Mouse (Mus musculus): Measurements from ENCODE around the gene Oxa1l. TPM values are rescaled to one million over a fixed set of nuclear protein-coding genes. Genes with fewer than 3 reads are reported as not detected.

Gene Oxa1l
- polyA plus RNA-seq (2012; rRNA removed): 95.3 and 98.1 TPM in 2 replicates

- peak; percentile 98 for DNase-seq
- H3K4me1 ChIP-seq (ENCODE audit: control insufficient read depth, insufficient read depth, low read length): no peaks in the 10 kb centered on the region; the same call in 1 of the 2 replicates
- no peak for TF ChIP-seq CTCF (IDR thresholded peaks at IDR 0.05; ENCODE audit: insufficient read depth, low read length)
- peak; percentile 90; the same call in 1 of the 2 replicates for TF ChIP-seq POLR2A (IDR thresholded peaks at IDR 0.05; ENCODE audit: borderline replicate concordance, extremely low read depth, low read depth, low read length)
- H3K4me3 ChIP-seq (replicated peaks; ENCODE audit: extremely low read depth, low read depth, low read length): peak within 1 kb of the TSS; percentile 96
- WGBS: under 1% methylated on average over 48 of the region's 48 CpGs
Measured at GRCm38 (mm10) chr14:54360577-54361340, at the start of gene Oxa1l. Oxa1l (plus strand) TSS chr14:54360834.

- no peak overlapping the region for H3K4me3 ChIP-seq (replicated peaks; ENCODE audit: extremely low read depth, low read depth, low read length)
- no peak for TF ChIP-seq POLR2A (IDR thresholded peaks at IDR 0.05; ENCODE audit: borderline replicate concordance, extremely low read depth, low read depth, low read length)
- no peak for TF ChIP-seq CTCF (IDR thresholded peaks at IDR 0.05; ENCODE audit: insufficient read depth, low read length)
- 51% methylated on average over 3 of the region's 3 CpGs for WGBS
- H3K4me1 ChIP-seq (ENCODE audit: control insufficient read depth, insufficient read depth, low read length): no peaks in the 10 kb centered on the region
- DNase-seq: no peak
Measured at GRCm38 (mm10) chr14:54311763-54312162, 48.9 kb upstream of the Oxa1l start.

GRCm38 (mm10) chr14:54321556-54322376 is 38.9 kb upstream of the Oxa1l start:
- no peak for TF ChIP-seq POLR2A (IDR thresholded peaks at IDR 0.05; ENCODE audit: borderline replicate concordance, extremely low read depth, low read depth, low read length)
- TF ChIP-seq CTCF (IDR thresholded peaks at IDR 0.05; ENCODE audit: insufficient read depth, low read length): no peak
- no peak for DNase-seq
- H3K4me3 ChIP-seq (replicated peaks; ENCODE audit: extremely low read depth, low read depth, low read length): no peak overlapping the region
- H3K4me1 ChIP-seq (ENCODE audit: control insufficient read depth, insufficient read depth, low read length): no peaks in the 10 kb centered on the region
- 60% methylated on average over 18 of the region's 18 CpGs for WGBS

GRCm38 (mm10) chr14:54324486-54324885 is 36.1 kb upstream of the Oxa1l start:
- no peak for DNase-seq
- WGBS: 75% methylated on average over 5 of the region's 5 CpGs
- TF ChIP-seq POLR2A (IDR thresholded peaks at IDR 0.05; ENCODE audit: borderline replicate concordance, extremely low read depth, low read depth, low read length): no peak
- TF ChIP-seq CTCF (IDR thresholded peaks at IDR 0.05; ENCODE audit: insufficient read depth, low read length): no peak
- no peaks in the 10 kb centered on the region for H3K4me1 ChIP-seq (ENCODE audit: control insufficient read depth, insufficient read depth, low read length)
- H3K4me3 ChIP-seq (replicated peaks; ENCODE audit: extremely low read depth, low read depth, low read length): no peak overlapping the region

- no peaks in the 10 kb centered on the region for H3K4me1 ChIP-seq (ENCODE audit: control insufficient read depth, insufficient read depth, low read length)
Measured at GRCm38 (mm10) chr14:54328548-54328947, 32.1 kb upstream of the Oxa1l start.

GRCm38 (mm10) chr14:54329201-54329600 is 31.4 kb upstream of the Oxa1l start:
- no peak for DNase-seq
- TF ChIP-seq POLR2A (IDR thresholded peaks at IDR 0.05; ENCODE audit: borderline replicate concordance, extremely low read depth, low read depth, low read length) (no peak), CTCF (IDR thresholded peaks at IDR 0.05; ENCODE audit: insufficient read depth, low read length) (no peak)
- WGBS: 51% methylated on average over 9 of the region's 9 CpGs
- Histone ChIP-seq H3K4me3 (replicated peaks; ENCODE audit: extremely low read depth, low read depth, low read length) (no peak overlapping the region), H3K4me1 (ENCODE audit: control insufficient read depth, insufficient read depth, low read length) (no peaks in the 10 kb centered on the region)

More at GRCm38 (mm10) chr14:54328548-54328947, 32.1 kb upstream of the Oxa1l start:
- no peak overlapping the region for H3K4me3 ChIP-seq (replicated peaks; ENCODE audit: extremely low read depth, low read depth, low read length)
- 70% methylated on average over 2 of the region's 2 CpGs for WGBS
- no peak for TF ChIP-seq POLR2A (IDR thresholded peaks at IDR 0.05; ENCODE audit: borderline replicate concordance, extremely low read depth, low read depth, low read length)
- no peak for TF ChIP-seq CTCF (IDR thresholded peaks at IDR 0.05; ENCODE audit: insufficient read depth, low read length)
- DNase-seq: no peak

GRCm38 (mm10) chr14:54331178-54331577 is 29.5 kb upstream of the Oxa1l start:
- WGBS: 83% methylated on average over 1 of the region's 1 CpGs
- TF ChIP-seq CTCF (IDR thresholded peaks at IDR 0.05; ENCODE audit: insufficient read depth, low read length): no peak
- no peak for TF ChIP-seq POLR2A (IDR thresholded peaks at IDR 0.05; ENCODE audit: borderline replicate concordance, extremely low read depth, low read depth, low read length)
- DNase-seq: no peak
- Histone ChIP-seq H3K4me1 (ENCODE audit: control insufficient read depth, insufficient read depth, low read length) (0 out of 2 replicates have a peak, but pooled peaks cover 2% of the 10 kb centered on the region), H3K4me3 (replicated peaks; ENCODE audit: extremely low read depth, low read depth, low read length) (no peak overlapping the region)

- H3K4me3 ChIP-seq (replicated peaks; ENCODE audit: extremely low read depth, low read depth, low read length): no peak overlapping the region
- WGBS: 84% methylated on average over 5 of the region's 5 CpGs
Measured at GRCm38 (mm10) chr14:54332176-54333074, 28.2 kb upstream of the Oxa1l start.

More at GRCm38 (mm10) chr14:54332176-54333074, 28.2 kb upstream of the Oxa1l start:
- no peak for DNase-seq
- H3K4me1 ChIP-seq (ENCODE audit: control insufficient read depth, insufficient read depth, low read length): 0 out of 2 replicates have a peak, but pooled peaks cover 2% of the 10 kb centered on the region
- TF ChIP-seq CTCF (IDR thresholded peaks at IDR 0.05; ENCODE audit: insufficient read depth, low read length) (no peak), POLR2A (IDR thresholded peaks at IDR 0.05; ENCODE audit: borderline replicate concordance, extremely low read depth, low read depth, low read length) (no peak)
